Mouse (Mus musculus): ENCODE measurements at regions not wholly inside any gene's neighbourhood (a gene's known extent, or its start where the extent isn't known, plus 50 kb on each side); places are given as distances from the start of the nearest gene placed in this dataset.

DNA sequence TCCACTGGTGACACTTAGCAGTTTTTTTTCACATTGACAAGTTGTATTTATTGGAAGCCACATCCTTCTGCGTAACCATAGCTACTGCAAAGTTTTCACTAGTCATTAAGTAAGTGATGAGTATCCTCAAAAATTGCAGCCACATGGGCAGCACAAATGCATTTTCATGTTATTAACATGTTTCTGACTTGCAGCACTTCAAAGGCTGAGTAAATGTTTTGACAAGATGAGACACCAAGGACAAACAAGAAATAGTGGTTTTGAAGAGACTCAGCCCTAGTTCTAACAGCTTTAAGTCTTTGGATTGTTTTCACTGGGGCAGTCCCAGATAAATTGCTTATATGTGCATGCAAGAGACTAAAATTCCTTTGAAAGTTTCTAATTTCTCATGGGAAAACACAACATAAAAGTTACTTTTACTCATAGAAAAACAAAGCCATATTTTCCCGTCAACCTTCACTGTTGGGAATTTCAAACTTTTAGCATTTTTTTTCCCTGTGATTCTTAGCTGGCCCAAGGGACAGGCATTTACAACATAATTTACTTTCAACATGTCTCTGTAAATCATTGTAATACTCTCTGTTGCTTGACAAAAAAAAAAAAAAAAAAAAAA is 787.5 kb upstream of the Zeb2 start:
- intact Hi-C loops (cut with DNase I) = no loop called here
- DNase-seq = no peak

DNA sequence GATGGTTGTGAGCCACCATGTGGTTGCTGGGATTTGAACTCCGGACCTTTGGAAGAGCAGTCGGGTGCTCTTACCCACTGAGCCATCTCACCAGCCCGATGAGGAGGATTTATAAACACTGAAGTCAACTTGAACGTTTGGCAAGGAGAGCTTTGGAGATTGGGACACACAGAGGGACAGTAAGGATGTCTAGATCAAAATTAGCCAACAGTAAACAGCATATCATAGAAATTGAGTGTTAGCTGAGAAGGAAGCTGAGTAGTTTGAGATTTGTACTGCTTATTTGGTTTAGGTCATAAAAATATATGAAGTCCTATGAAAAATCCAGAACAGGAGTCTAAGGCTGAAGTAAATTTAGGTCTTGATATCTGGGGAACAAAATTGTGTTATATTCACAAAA is 786.9 kb upstream of the Zeb2 start:
- intact Hi-C loops (cut with DNase I) = no loop called here
- DNase-seq = no peak

DNA sequence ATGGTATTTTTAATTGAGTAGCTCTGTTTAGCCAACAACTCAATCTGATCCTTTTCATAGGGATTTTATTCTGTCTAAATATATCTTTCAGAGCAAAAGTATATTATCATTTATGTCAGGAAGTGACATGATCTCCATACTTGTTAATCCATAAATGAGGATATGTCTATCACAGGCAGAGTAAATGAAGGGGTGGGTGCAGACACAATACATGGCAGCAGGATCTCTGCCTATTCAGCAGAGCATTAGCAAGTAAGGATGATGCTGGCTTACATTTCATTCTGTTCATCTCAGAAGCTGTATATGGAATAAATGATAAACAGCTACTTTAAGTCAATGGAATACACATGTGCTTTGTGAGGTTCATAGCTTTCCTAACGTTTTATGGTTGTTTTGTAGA is 786.2 kb upstream of the Zeb2 start:
- intact Hi-C loops (cut with DNase I) = no loop called here

DNA sequence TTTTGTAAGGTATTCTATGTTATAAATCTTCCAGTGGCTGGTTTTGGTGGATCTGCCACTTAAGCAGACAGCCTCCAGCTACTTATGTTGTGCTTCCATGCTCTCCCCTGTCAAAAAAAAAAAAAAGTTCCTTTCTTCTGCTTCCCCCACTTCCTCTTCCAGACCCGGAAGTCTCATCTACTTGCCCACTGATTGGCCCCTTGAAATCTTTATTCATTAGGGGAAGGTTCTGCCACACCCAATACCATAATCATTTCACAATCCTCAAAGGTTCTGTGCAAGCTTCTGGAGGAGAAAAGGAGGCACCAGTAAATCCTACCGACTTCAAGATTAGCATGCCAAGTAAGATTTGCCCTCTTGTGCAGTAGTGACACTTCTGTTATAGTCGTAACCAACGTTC is 784.7 kb upstream of the Zeb2 start:
- DNase-seq = no peak
- intact Hi-C loops (cut with DNase I) = no loop called here

More for the DNA sequence above, 786.2 kb upstream of the Zeb2 start:
- DNase-seq = no peak

DNA sequence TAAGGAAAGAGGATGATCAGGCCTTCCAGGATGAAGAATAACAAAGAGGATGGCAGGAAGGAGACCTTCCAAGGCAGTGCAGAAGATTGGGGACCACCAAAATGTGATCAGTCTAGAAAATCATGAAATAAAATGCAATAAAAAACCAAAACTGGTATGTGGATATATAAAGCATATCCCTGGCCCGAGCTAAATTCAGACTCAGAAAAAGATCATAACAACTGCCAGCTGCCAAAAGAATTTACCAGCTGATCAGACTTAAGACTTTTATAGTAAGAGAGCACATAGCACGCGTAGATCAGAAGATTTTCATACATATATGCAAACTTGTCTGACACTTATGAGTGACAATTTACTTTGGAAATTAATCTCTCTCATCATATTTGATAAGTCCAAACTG is 767.5 kb upstream of the Zeb2 start:
- no peak for DNase-seq
- intact Hi-C loops (cut with DNase I) = no loop called here

DNA sequence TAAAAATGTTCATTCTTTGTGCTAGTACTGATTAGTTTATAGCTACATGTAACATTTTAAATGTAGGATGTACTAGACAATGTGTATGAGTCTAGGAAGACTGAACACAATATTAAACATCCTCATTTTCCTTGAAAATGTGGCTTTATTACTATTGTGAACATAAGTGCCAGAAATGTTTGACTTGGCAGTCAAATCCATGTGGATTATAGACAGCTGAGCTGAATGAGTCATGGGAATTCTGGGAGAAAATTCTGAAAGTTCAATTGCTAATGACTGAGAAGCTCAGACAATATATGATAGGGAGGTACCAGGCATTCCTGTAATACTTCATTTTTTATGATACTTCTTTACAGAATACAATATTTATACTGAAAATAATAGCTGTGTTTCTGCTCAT is 761.5 kb upstream of the Zeb2 start:
- intact Hi-C loops (cut with DNase I) = no loop called here
- DNase-seq = no peak

DNA sequence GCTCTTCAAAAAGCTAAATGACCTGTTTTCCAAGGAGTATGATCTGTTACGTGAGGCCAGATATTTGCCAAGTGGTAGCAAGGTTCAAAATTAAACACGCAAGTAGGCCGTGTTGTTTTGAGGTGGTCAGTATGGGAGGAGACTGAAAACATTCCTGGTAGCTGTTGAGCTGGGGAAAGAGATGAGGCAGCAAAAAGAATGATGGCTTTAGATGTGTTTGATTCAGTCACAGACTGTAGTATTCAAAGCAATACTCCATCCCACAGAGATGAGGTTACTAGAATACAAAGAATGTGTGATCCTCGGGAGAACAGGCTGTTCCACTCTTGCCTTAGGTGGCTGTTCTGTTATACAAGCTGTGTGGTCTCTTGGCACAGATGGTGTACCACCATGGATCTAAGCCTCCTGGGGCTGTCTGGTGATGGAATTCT is 742.7 kb upstream of the Zeb2 start:
- DNase-seq = no peak
- intact Hi-C loops (cut with DNase I) = no loop called here

DNA sequence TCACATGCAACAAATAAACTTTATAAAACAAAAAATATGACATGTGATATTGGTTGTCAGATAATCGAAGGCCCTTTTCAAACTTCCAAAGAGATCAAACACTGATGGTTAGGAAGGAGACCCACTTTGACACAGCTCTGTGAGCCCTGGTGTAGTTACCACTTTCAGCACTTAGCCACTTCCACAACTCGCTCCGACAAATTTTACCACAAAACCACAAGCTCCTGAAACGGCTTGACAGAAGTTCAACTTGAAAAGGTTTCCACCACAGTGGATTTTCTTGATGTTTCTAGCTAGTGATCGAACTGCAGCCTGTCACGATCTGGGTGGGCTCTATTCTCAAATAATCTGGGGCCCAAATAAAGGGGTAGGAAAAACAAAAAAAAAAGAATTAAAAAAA is 742.2 kb upstream of the Zeb2 start:
- no peak for DNase-seq
- intact Hi-C loops (cut with DNase I) = no loop called here

DNA sequence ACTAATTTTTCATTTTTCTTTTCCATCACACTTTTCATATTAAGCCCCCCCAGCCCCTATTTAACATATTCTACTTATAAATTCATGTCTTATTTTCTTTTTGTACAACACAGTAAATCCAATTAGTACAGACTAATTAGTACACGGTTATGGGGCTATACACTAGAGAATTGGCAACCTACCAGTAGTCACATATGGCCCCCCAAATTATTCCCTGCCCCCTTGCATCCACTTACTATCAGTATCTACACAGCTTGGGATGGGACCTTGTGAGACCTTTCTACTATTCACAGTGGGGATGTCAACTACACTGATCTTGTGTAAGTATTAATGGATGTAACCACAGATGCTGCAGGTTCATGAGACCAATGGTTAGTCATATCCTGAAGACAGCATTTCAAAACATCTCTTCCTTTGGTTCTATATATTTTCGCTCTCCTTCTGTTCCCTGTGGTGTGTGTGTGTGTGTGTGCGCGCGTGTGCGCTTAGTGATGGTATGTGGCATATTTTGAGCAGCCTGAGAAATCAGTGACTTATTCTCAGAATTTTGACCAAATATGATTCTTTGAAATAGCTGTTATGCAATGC is 732.9 kb upstream of the Zeb2 start:
- intact Hi-C loops (cut with DNase I) = no loop called here
- DNase-seq = no peak

DNA sequence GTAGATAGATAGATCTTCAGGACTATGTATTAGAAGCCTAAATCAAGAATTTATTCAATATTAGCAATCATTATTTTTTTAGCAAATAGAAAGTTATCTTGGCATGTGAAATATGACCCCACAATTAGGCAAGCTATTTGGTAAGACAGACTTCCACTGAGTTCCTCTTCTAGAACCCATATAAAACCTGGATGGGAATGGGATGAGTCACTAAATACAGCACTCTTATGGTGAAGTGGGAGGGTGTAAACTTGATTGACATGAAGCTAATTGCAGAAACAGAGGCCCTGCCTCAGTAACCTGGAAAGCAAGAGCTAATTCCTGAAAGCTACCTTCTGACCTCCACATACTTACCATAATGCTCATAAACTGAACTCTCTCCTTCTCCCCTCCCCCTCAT is 723.2 kb upstream of the Zeb2 start:
- intact Hi-C loops (cut with DNase I) = no loop called here

DNA sequence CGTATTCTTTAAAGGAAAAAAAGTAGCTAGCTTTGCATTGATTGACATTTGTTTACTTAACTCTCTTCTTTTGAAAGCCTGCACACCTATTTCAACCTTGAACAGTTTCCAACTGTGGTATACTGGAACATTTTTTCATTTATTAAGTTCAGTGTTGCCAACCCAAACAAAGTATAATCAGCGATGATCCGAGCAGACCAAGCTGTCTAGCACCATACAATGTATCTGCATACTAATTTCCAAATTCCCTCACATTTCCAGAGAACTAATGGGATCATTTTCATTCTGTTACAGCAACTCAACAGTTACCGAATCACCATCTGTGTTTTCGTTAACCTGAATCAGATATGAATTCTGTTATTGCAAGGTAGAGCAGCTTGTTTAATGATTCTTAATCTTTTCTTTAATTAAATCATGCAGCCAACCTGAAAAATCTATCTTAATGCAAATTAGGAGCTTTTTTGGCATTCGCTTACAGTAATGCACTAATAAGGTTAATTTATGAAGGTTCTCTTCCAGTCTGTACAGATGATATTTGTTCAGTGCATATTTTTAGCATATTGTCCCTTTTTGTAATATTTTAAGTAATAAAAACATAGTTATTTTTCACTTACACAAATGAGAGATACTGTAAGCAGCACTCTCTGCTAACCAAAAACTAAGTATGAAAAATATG is 719.5 kb upstream of the Zeb2 start:
- no peak for DNase-seq
- intact Hi-C loops (cut with DNase I) = no loop called here

More for the DNA sequence above, 723.2 kb upstream of the Zeb2 start:
- DNase-seq = no peak

DNA sequence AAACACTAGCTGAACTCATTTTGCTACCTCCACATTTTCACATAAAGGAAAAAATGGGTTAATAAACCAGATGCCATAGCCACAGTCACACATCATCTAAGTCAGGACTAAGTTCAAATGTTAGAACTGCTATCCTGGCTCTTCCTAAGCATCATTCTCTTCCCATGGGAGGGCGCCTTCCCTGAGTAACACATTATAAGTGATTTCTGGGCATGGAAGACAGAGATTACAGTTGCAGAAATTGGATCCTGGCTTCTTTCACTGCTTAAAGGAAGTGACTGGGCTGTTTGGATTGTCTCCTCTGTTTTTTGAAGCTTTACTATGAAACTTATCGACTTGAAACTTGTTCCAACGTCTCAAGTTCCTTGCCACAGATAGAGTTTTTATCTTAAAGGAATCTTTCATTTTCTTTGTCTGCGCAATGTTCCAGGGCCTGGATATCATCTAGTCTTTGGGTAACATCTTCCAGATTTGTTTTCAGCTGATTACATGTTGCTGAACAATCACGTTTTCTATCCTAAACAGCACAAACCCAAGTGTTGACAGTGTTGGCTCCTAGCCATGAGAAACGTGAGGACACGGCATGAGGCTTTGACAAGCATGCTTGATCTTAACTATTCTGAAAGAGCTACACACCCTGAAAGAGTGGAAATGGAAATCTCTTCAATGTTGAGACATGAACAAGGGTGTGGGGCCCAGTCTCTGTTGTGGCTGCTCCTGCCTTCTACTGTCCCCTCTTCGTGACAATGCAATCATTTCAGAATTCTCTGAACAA is 700.9 kb upstream of the Zeb2 start:
- intact Hi-C loops (cut with DNase I) = no loop called here
- DNase-seq = no peak

DNA sequence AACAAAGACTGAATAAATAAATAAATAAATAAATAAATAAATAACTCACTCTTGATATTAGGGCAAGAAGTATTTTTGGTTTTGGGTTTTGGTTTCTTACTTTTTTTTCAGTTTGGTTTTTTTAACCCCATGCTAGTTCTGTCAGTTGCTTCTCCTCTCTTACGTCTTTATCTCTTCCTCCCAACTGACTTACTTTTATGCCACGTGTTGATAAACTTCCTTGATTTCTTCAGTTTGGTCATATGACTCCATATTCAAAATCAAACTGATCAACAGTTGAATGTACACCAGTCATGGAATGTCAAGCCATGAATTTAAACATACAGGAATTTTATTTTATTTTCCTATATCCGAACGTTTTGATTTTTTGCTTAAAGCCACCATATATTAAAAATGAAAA is 697.5 kb upstream of the Zeb2 start:
- no peak for DNase-seq
- intact Hi-C loops (cut with DNase I) = no loop called here

DNA sequence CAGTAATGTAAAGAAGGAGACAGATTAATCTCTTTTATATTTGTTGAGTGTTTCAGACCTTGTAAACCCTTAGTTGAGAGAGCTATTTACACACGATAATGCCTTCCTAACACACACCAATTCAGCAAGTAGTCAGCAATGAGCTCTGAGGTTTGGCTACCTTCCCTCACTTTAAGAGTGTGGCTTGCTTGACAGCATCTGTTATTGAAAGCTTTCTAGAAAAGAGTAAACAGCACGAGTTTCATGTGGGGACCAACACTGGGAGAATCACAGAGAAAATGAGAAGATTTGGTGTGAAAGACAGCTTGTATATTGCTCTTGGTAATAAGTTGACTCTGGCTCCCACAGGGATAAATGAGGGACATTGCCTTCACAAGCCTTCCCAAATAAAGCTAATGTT is 688.1 kb upstream of the Zeb2 start:
- no peak for DNase-seq
- intact Hi-C loops (cut with DNase I) = no loop called here

DNA sequence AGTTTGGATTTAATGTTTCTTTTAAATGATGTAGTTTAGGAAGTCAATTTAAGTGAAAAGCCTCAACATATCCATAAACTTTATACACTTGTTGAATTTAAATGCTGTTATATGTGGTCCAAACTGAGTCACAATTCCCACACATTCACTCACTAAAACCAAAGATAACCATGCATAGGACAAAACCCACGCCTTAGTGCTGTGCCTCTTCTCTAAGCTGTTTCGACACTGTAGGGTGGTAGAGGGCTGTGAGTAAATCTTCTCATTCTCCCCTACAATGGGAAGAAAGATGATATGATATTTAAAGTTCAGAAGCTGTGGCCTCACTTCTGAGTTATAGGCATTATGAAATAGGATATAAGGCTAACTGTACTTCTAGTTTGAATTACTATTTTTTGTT is 682.9 kb upstream of the Zeb2 start:
- no peak for DNase-seq
- intact Hi-C loops (cut with DNase I) = no loop called here

DNA sequence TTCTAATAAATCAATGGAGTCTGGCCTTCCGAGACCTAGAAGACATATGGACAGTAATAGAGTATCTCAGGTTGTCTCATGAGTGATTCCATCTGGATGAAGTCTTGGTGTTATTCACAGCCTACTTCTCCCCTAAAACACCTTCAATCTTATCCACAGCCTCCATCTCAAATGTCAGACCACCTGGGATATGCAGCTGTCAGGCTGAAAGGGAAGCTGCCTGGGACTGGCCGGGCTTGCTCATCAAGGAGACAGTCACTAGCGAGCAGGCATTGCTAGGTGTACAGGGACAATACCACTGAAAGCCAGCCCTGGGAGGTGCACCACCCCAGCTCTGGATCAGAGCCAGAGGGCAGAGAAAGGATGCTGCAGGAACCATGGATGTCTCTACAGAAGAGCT is 676.4 kb upstream of the Zeb2 start:
- intact Hi-C loops (cut with DNase I) = no loop called here

DNA sequence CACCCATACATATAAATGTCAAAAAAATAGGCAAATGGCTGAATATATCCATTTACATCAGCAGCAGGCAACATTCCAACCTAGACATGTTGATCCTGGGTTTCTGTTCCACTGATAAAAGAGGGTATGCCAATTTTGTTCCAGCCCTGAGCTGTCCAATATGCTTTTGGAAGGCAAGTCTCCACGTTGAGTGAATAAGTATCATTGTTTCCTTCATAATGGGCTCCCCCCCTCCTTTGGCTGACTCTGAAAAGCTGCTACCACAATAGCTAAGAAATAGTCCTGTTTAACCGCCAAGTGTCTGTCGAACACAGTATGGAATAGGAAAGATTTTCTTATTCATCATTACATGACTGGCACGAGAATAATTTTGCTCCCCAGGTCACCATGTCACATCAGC is 672.5 kb upstream of the Zeb2 start:
- intact Hi-C loops (cut with DNase I) = no loop called here
- no peak for DNase-seq

More for the DNA sequence above, 676.4 kb upstream of the Zeb2 start:
- DNase-seq = no peak

DNA sequence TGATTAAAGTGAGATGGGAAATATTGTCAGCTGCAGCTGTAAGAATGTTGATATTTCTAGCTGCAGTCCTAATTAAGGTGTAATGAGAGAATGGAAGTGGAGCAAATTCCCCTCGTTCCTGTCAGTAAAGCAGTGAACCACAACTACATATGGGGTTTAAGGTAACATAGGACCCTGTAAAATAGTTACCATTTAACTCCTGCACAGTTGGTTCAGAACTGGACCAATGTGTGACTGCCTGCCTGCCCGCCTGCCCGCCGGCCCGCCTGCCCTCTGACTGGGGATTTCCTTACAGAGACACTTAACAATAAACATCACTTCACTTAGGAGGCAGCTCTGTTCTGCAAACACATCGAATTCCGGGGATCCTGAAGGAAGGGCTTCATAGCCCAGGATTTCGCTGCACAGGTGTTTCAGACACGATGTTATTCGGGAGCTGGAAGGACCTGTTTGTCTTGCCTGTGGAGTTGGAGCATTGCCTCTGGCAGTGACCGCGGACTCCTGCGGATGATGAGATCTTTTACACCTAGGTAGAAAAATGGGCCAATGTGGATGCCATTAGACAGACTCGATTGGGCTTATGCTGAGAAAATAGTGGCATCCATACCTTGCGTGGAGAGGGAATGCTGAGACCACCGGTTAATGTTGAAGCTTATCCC is 670.7 kb upstream of the Zeb2 start:
- intact Hi-C loops (cut with DNase I) = no loop called here
- no peak for DNase-seq

DNA sequence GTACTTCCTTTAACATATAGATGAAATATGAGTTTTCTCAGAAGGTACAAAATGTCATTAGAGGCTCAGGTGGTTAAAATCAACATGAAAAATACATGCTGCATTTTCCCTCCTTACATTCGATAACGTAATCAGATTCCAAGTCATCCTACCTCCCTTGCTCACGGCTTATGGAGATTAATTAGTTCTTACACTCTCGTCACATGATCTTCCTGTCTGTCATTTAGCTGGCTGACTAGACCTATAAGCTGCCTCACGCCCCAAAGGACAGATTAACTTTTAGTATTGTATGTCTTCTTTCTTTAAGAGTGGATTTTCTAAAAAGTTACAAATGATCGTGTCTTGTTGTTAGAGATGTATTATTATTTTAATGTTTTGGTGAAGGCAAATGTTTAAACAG is 669.6 kb upstream of the Zeb2 start:
- intact Hi-C loops (cut with DNase I) = no loop called here
- no peak for DNase-seq

DNA sequence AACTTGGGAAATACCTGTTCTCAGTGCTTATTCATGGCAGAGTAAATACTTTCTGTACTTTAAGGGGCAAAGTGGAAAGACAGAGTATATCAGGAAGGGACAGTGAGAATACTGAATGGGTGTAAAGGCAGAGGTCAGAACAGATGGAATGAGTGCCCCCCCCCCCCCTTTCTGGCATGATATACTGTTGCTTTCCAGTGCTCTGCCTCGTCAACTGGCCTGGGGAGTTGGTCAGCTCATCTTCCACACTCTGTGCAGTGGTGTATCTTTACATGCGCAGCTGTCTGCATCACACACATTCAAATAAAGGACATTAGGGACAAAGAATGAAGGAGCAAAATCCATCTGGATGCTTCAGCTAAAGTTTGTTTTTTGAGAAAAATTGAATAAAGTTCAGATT is 668.5 kb upstream of the Zeb2 start:
- intact Hi-C loops (cut with DNase I) = no loop called here
- DNase-seq = no peak

All from gastrocnemius, postnatal 36 days (tissue).